Mouse (Mus musculus) hindbrain, embryonic 14.5 days (tissue): ENCODE results near the gene Fermt2. TPM values are rescaled to one million over a fixed set of nuclear protein-coding genes. Genes with fewer than 3 reads are reported as not detected.

Source experiments
- ATAC-seq: fragments of 200-750 bp; cut with Nextera tagmentation; 2 replicates; pipeline ENCODE4 v1.8.0; 2017; ENCODE audit warnings: moderate number of reproducible peaks, mild to moderate bottlenecking, moderate TSS enrichment, moderate library complexity; ENCODE audit not compliant: low FRiP score
- DNase-seq: peaks from one replicate; pipeline ENCODE4 v3.0.0-alpha.2; 2015; ENCODE audit warnings: low spot score
- H3K27ac ChIP-seq: fragments of 300-500 bp; sonication (generic); 2 replicates; pipeline ENCODE4 v1.5.1; 2014; ENCODE audit warnings: mild to moderate bottlenecking, moderate library complexity
- H3K27me3 ChIP-seq: fragments of 300-500 bp; sonication (generic); 2 replicates; pipeline ENCODE4 v1.6.1; 2014; ENCODE audit warnings: mild to moderate bottlenecking, low read length, mixed read lengths; ENCODE audit not compliant: control insufficient read depth, insufficient read depth
- H3K36me3 ChIP-seq: fragments of 300-500 bp; sonication (generic); replicated peaks from 2 replicates; pipeline ENCODE4 v1.6.1; 2014; ENCODE audit not compliant: control insufficient read depth, insufficient read depth
- H3K4me1 ChIP-seq: fragments of 300-500 bp; sonication (generic); replicated peaks from 2 replicates; pipeline ENCODE4 v1.6.1; 2014; ENCODE audit warnings: antibody characterized with exemption, low read length, mixed read lengths; ENCODE audit not compliant: control insufficient read depth, insufficient read depth
- H3K4me2 ChIP-seq: fragments of 300-500 bp; sonication (generic); replicated peaks from 2 replicates; pipeline ENCODE4 v1.6.1; 2014; ENCODE audit warnings: mild to moderate bottlenecking, moderate library complexity
- H3K4me3 ChIP-seq: fragments of 300-500 bp; sonication (generic); replicated peaks from 2 replicates; pipeline ENCODE4 v1.5.1; 2014; ENCODE audit warnings: mild to moderate bottlenecking, low read length
- H3K9ac ChIP-seq: fragments of 300-500 bp; sonication (generic); 2 replicates; pipeline ENCODE4 v1.6.1; 2014
- H3K9me3 ChIP-seq: fragments of 300-500 bp; sonication (generic); 2 replicates; pipeline ENCODE4 v1.6.1; 2016; ENCODE audit warnings: low read length; ENCODE audit not compliant: control insufficient read depth
- WGBS: fragments of 180-500 bp; shearing (Covaris S2); extraction: QIAGEN DNeasy Blood & Tissue Kit; methylation state at CpG from one replicate; pipeline ENCODE4 v1.1.7; 2014; 5-methylcytosine and 5-hydroxymethylcytosine counted together
- polyA plus RNA-seq: library from polyadenylated mRNA; unstranded; fragments of >200 nt; fragmentation: Nextera tagmentation; extraction: Ambion mirVana; gene quantifications from 2 replicates; pipeline ENCODE4 v1.2.1, GENCODE M21; 2014

Fermt2 gene
- polyA plus RNA-seq, 1 experiment from 2014 or later = 63.9 TPM

- peak overlapping the region; percentile 72 for H3K4me3 ChIP-seq
- WGBS = under 1% methylated on average over 13 of the region's 13 CpGs
- no peak for DNase-seq
- peaks cover 27% of the 10 kb centered on the region for H3K4me1 ChIP-seq
- H3K9ac ChIP-seq = peak overlapping the region; percentile 86
- no peaks in the 10 kb centered on the region for H3K36me3 ChIP-seq
- no peaks in the 10 kb centered on the region for H3K9me3 ChIP-seq
- peak; percentile 15; the same call in 1 of the 2 replicates for ATAC-seq
- peak overlapping the region; percentile 91 for H3K27ac ChIP-seq
- peak overlapping the region; percentile 80 for H3K4me2 ChIP-seq
- no peaks in the 10 kb centered on the region for H3K27me3 ChIP-seq
These were observed 1.1 kb downstream of the Fermt2 start for GRCm38 (mm10) chr14:45528861-45529260.

- H3K4me2 ChIP-seq = no peak overlapping the region
- H3K36me3 ChIP-seq = no peaks in the 10 kb centered on the region
- H3K4me1 ChIP-seq = peaks cover 5% of the 10 kb centered on the region; the same call in 1 of the 2 replicates
- 81% methylated on average over 11 of the region's 11 CpGs for WGBS
- no peak overlapping the region for H3K27ac ChIP-seq
- no peak overlapping the region for H3K4me3 ChIP-seq
- H3K9me3 ChIP-seq = no peaks in the 10 kb centered on the region
- H3K27me3 ChIP-seq = no peaks in the 10 kb centered on the region
- H3K9ac ChIP-seq = no peak overlapping the region
- DNase-seq (no peak), ATAC-seq (no peak)
These were observed 14.1 kb downstream of the Fermt2 start for GRCm38 (mm10) chr14:45515771-45516170.

GRCm38 (mm10) chr14:45510787-45511186 lies 19.1 kb downstream of the Fermt2 start:
- DNase-seq = no peak
- Histone ChIP-seq H3K27me3 (no peaks in the 10 kb centered on the region), H3K4me3 (no peak overlapping the region), H3K36me3 (0 out of 2 replicates have a peak, but pooled peaks cover 2% of the 10 kb centered on the region), H3K4me2 (no peak overlapping the region), H3K27ac (no peak overlapping the region), H3K9ac (no peak overlapping the region), H3K4me1 (peaks cover 35% of the 10 kb centered on the region), H3K9me3 (no peaks in the 10 kb centered on the region)
- WGBS = 55% methylated on average over 4 of the region's 4 CpGs
- ATAC-seq = no peak

GRCm38 (mm10) chr14:45507923-45508322 lies 22.0 kb downstream of the Fermt2 start:
- Histone ChIP-seq H3K9me3 (no peaks in the 10 kb centered on the region), H3K4me3 (no peak overlapping the region), H3K27ac (peak overlapping the region; percentile 2; the same call in 1 of the 2 replicates), H3K9ac (no peak overlapping the region), H3K4me2 (no peak overlapping the region), H3K36me3 (peaks cover 8% of the 10 kb centered on the region; the same call in 1 of the 2 replicates), H3K27me3 (no peaks in the 10 kb centered on the region), H3K4me1 (peaks cover 31% of the 10 kb centered on the region)
- WGBS = 52% methylated on average over 4 of the region's 4 CpGs
- no peak for ATAC-seq
- peak; percentile 23 for DNase-seq

- no peak overlapping the region for H3K9ac ChIP-seq
- H3K27me3 ChIP-seq = no peaks in the 10 kb centered on the region
- DNase-seq (no peak), ATAC-seq (no peak)
- H3K27ac ChIP-seq = peak overlapping the region; percentile 66; the same call in 1 of the 2 replicates
- peaks cover 8% of the 10 kb centered on the region; the same call in 1 of the 2 replicates for H3K36me3 ChIP-seq
- H3K4me1 ChIP-seq = peaks cover 31% of the 10 kb centered on the region
- 66% methylated on average over 3 of the region's 3 CpGs for WGBS
- H3K9me3 ChIP-seq = no peaks in the 10 kb centered on the region
- H3K4me3 ChIP-seq = no peak overlapping the region
- H3K4me2 ChIP-seq = no peak overlapping the region
These were observed 22.5 kb downstream of the Fermt2 start for GRCm38 (mm10) chr14:45507447-45507846.

GRCm38 (mm10) chr14:45507032-45507431 lies 22.9 kb downstream of the Fermt2 start:
- Histone ChIP-seq H3K27me3 (no peaks in the 10 kb centered on the region), H3K4me2 (no peak overlapping the region), H3K4me3 (no peak overlapping the region), H3K27ac (peak overlapping the region; percentile 66), H3K4me1 (peaks cover 31% of the 10 kb centered on the region), H3K36me3 (peaks cover 8% of the 10 kb centered on the region; the same call in 1 of the 2 replicates), H3K9me3 (no peaks in the 10 kb centered on the region), H3K9ac (no peak overlapping the region)
- 28% methylated on average over 6 of the region's 6 CpGs for WGBS
- ATAC-seq (peak; percentile 51; the same call in 1 of the 2 replicates), DNase-seq (peak; percentile 45)

- no peak overlapping the region for H3K27ac ChIP-seq
- no peak overlapping the region for H3K9ac ChIP-seq
- peaks cover 8% of the 10 kb centered on the region; the same call in 1 of the 2 replicates for H3K36me3 ChIP-seq
- ATAC-seq (no peak), DNase-seq (no peak)
- no peak overlapping the region for H3K4me3 ChIP-seq
- no peaks in the 10 kb centered on the region for H3K9me3 ChIP-seq
- 97% methylated on average over 4 of the region's 4 CpGs for WGBS
- no peak overlapping the region for H3K4me2 ChIP-seq
- H3K4me1 ChIP-seq = peaks cover 31% of the 10 kb centered on the region
- no peaks in the 10 kb centered on the region for H3K27me3 ChIP-seq
These were observed 23.8 kb downstream of the Fermt2 start for GRCm38 (mm10) chr14:45506165-45506564.

GRCm38 (mm10) chr14:45504422-45505113 lies 25.4 kb downstream of the Fermt2 start:
- H3K27ac ChIP-seq = no peak overlapping the region
- no peak overlapping the region for H3K4me2 ChIP-seq
- no peaks in the 10 kb centered on the region for H3K27me3 ChIP-seq
- ATAC-seq (no peak), DNase-seq (no peak)
- H3K4me1 ChIP-seq = peaks cover 27% of the 10 kb centered on the region
- H3K9me3 ChIP-seq = no peaks in the 10 kb centered on the region
- H3K36me3 ChIP-seq = peaks cover 8% of the 10 kb centered on the region; the same call in 1 of the 2 replicates
- H3K4me3 ChIP-seq = no peak overlapping the region
- H3K9ac ChIP-seq = no peak overlapping the region
- 95% methylated on average over 10 of the region's 10 CpGs for WGBS

- H3K9me3 ChIP-seq = no peaks in the 10 kb centered on the region
- H3K27me3 ChIP-seq = no peaks in the 10 kb centered on the region
- no peak overlapping the region for H3K4me2 ChIP-seq
- H3K36me3 ChIP-seq = peaks cover 8% of the 10 kb centered on the region; the same call in 1 of the 2 replicates
- DNase-seq = no peak
- H3K27ac ChIP-seq = no peak overlapping the region
- no peak overlapping the region for H3K9ac ChIP-seq
- ATAC-seq = no peak
- peaks cover 22% of the 10 kb centered on the region; the same call in 1 of the 2 replicates for H3K4me1 ChIP-seq
- H3K4me3 ChIP-seq = no peak overlapping the region
- 83% methylated on average over 3 of the region's 3 CpGs for WGBS
These were observed 26.0 kb downstream of the Fermt2 start for GRCm38 (mm10) chr14:45503934-45504333.
